Mouse (Mus musculus): ENCODE data around the gene P4hb. TPM values are rescaled to one million over a fixed set of nuclear protein-coding genes. Genes with fewer than 3 reads are reported as not detected.
"Not testable (repeated sequence)": the region's sequence is repeated elsewhere in the genome, so short reads cannot be mapped to it uniquely, and the experiment has no call there.

The P4hb gene
- polyA plus RNA-seq, 1 experiment, result 705 TPM

DNA sequence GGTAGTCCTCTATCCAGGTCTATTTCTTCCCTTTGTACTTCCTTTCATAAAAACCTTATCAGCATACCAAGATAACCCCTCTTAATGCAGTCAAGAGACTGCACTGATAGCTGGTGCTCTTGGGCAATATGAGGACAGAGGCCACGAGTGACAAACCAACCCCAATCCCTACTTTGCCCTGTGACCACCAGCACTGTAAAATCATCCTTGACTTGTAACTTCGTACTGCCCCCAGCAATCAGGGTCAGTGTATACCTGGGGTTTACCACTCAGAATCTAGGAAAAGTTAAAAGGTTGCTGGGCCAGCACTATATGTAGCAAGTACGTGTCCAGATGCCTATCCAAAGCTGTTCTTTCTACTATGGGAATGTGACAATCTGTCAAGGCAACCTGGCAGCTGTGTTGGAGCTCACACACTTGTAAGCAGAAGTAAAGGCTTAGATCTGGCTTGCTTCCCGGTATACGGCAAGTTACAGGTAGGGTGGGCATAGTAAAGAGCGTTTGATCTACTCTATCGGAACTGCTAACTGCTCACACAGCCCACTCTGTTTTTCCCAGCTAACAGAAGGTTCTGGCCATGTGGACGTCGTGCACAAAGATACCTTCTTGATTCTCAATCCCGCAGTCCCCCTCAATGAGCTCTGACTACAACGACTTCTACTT lies 1.2 kb downstream of the P4hb start:
- 2% methylated on average over 11 of the region's 11 CpGs for WGBS
- Histone ChIP-seq H3K4me1 (ENCODE audit: control insufficient read depth, insufficient read depth, insufficient read length, low read length) (peaks cover 14% of the 10 kb centered on the region; the same call in 1 of the 2 replicates), H3K27ac (ENCODE audit: insufficient read depth, low read depth, low read length) (peak overlapping the region; percentile 90), H3K36me3 (ENCODE audit: control insufficient read depth, insufficient read depth, low read length) (peaks cover 39% of the 10 kb centered on the region), H3K4me3 (ENCODE audit: low read depth, low read length) (peak overlapping the region; percentile 70), H3K27me3 (ENCODE audit: control insufficient read depth, insufficient read depth, low read length) (no peaks in the 10 kb centered on the region)
- TF ChIP-seq POLR2A (IDR thresholded peaks at IDR 0.05; ENCODE audit: low read depth, low read length), result no peak
- no peak for TF ChIP-seq CTCF (IDR thresholded peaks at IDR 0.05; ENCODE audit: extremely low read depth, insufficient read length, insufficient replicate concordance, low read depth, low read length)

GRCm38 (mm10) chr11:120571122-120571521 lies 1.9 kb downstream of the P4hb start:
- TF ChIP-seq POLR2A (IDR thresholded peaks at IDR 0.05; ENCODE audit: low read depth, low read length) (0 out of 2 replicates have a peak, but pooled peaks have one; percentile 22), CTCF (IDR thresholded peaks at IDR 0.05; ENCODE audit: extremely low read depth, insufficient read length, insufficient replicate concordance, low read depth, low read length) (no peak)
- Histone ChIP-seq H3K27ac (ENCODE audit: insufficient read depth, low read depth, low read length) (peak overlapping the region; percentile 72; the same call in 1 of the 2 replicates), H3K4me1 (ENCODE audit: control insufficient read depth, insufficient read depth, insufficient read length, low read length) (peaks cover 9% of the 10 kb centered on the region; the same call in 1 of the 2 replicates), H3K27me3 (ENCODE audit: control insufficient read depth, insufficient read depth, low read length) (no peaks in the 10 kb centered on the region), H3K36me3 (ENCODE audit: control insufficient read depth, insufficient read depth, low read length) (peaks cover 46% of the 10 kb centered on the region), H3K4me3 (ENCODE audit: low read depth, low read length) (peak overlapping the region; percentile 70)
- WGBS, result 34% methylated on average over 3 of the region's 3 CpGs

DNA sequence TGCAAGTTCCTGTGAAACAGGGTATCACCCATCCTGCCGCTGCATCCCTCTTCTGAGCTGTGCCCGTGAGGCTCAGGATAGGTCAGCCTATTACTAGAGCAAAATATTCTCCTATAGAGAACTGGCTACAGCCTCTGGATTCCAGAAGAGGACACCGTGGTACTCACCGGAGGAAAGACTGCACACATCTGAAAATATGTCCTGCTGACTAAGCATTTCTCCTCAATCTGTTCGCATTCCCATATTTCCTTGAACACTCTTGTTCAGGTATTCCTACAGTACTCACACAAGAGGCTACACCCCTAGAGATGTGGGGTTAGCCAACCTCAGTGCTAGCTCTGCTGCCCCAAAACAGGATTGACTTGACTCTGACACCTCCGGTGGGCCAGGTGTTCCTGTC lies 4.7 kb downstream of the P4hb start:
- TF ChIP-seq POLR2A (IDR thresholded peaks at IDR 0.05; ENCODE audit: low read depth, low read length), result no peak
- no peak for TF ChIP-seq CTCF (IDR thresholded peaks at IDR 0.05; ENCODE audit: extremely low read depth, insufficient read length, insufficient replicate concordance, low read depth, low read length)
- Histone ChIP-seq H3K27ac (ENCODE audit: insufficient read depth, low read depth, low read length) (no peak overlapping the region), H3K4me1 (ENCODE audit: control insufficient read depth, insufficient read depth, insufficient read length, low read length) (peaks cover 6% of the 10 kb centered on the region; the same call in 1 of the 2 replicates), H3K27me3 (ENCODE audit: control insufficient read depth, insufficient read depth, low read length) (no peaks in the 10 kb centered on the region), H3K4me3 (ENCODE audit: low read depth, low read length) (no peak overlapping the region), H3K36me3 (ENCODE audit: control insufficient read depth, insufficient read depth, low read length) (peaks cover 72% of the 10 kb centered on the region)
- WGBS, result 85% methylated on average over 6 of the region's 6 CpGs

DNA sequence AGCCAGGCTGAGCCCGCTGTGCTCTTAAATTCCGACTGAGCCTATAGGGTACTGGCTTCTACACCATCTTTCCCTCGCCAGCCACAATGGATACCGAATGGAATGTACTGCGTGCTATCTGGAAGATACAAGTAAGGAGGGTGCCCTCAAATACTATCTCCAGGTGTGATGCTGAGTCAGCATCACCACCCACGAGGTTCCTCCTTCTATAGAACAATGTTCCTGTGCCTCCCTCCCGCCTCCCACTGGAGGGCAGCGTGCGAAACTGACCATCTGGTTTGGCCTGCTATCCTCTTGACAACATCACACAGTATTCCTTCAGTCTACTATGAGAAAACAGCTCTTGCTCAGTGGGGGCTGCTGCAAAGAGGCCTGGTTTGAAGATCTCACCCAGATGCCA lies 7.9 kb downstream of the P4hb start:
- no peak overlapping the region for H3K4me3 ChIP-seq (ENCODE audit: low read depth, low read length)
- 75% methylated on average over 9 of the region's 9 CpGs for WGBS
- peaks cover 5% of the 10 kb centered on the region; the same call in 1 of the 2 replicates for H3K4me1 ChIP-seq (ENCODE audit: control insufficient read depth, insufficient read depth, insufficient read length, low read length)
- peaks cover 89% of the 10 kb centered on the region for H3K36me3 ChIP-seq (ENCODE audit: control insufficient read depth, insufficient read depth, low read length)
- no peak overlapping the region for H3K27ac ChIP-seq (ENCODE audit: insufficient read depth, low read depth, low read length)
- TF ChIP-seq CTCF (IDR thresholded peaks at IDR 0.05; ENCODE audit: extremely low read depth, insufficient read length, insufficient replicate concordance, low read depth, low read length), result no peak
- TF ChIP-seq POLR2A (IDR thresholded peaks at IDR 0.05; ENCODE audit: low read depth, low read length), result no peak
- H3K27me3 ChIP-seq (ENCODE audit: control insufficient read depth, insufficient read depth, low read length), result no peaks in the 10 kb centered on the region

GRCm38 (mm10) chr11:120562949-120563348 lies 10.1 kb downstream of the P4hb start:
- WGBS, result 94% methylated on average over 13 of the region's 13 CpGs
- no peak overlapping the region for H3K27ac ChIP-seq (ENCODE audit: insufficient read depth, low read depth, low read length)
- H3K4me1 ChIP-seq (ENCODE audit: control insufficient read depth, insufficient read depth, insufficient read length, low read length), result peaks cover 3% of the 10 kb centered on the region; the same call in 1 of the 2 replicates
- no peak overlapping the region for H3K4me3 ChIP-seq (ENCODE audit: low read depth, low read length)
- peaks cover 78% of the 10 kb centered on the region for H3K36me3 ChIP-seq (ENCODE audit: control insufficient read depth, insufficient read depth, low read length)
- TF ChIP-seq CTCF (IDR thresholded peaks at IDR 0.05; ENCODE audit: extremely low read depth, insufficient read length, insufficient replicate concordance, low read depth, low read length) (no peak), POLR2A (IDR thresholded peaks at IDR 0.05; ENCODE audit: low read depth, low read length) (no peak)
- no peaks in the 10 kb centered on the region for H3K27me3 ChIP-seq (ENCODE audit: control insufficient read depth, insufficient read depth, low read length)

DNA sequence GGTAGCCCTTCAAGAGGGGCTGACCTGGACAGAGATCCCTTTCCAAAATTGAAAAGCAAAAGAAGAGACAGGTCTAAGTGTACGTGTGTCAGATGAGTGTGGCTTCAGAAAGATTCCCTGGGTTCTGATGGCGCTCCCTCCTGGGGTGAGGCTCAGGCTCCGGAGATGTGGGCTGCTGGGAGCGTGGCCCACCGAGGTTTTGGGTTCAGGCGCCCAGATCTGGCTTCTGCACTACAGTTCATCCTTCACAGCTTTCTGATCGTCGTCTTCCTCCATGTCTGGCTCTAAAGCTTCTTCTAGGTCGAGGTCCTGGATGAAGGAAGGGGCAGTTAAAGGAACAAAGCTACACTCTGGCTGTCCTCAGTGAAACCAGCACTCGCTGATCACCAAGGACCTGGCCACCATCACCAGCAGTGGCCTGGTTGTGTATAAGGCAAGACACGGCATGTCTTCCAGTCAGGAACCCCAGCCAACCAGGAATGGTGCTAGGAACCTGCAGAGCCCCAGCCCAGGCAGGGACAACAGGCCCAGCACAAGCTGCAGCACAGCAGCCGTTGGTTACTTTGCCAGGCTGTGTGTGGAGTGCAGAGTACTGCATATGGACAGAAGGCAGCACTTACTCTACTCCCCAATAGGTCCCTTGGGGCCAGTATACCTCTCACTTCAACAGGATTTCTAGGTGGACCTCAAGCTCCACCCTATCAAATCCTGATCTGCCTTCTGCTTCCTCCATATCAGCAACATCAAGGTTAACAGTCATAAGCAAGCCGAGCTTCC lies 11.9 kb downstream of the P4hb start:
- H3K4me1 ChIP-seq (ENCODE audit: control insufficient read depth, insufficient read depth, insufficient read length, low read length), result no peaks in the 10 kb centered on the region
- H3K4me3 ChIP-seq (ENCODE audit: low read depth, low read length), result no peak overlapping the region
- H3K36me3 ChIP-seq (ENCODE audit: control insufficient read depth, insufficient read depth, low read length), result peaks cover 60% of the 10 kb centered on the region
- WGBS, result 88% methylated on average over 13 of the region's 13 CpGs
- no peak overlapping the region for H3K27ac ChIP-seq (ENCODE audit: insufficient read depth, low read depth, low read length)
- H3K27me3 ChIP-seq (ENCODE audit: control insufficient read depth, insufficient read depth, low read length), result no peaks in the 10 kb centered on the region
- TF ChIP-seq POLR2A (IDR thresholded peaks at IDR 0.05; ENCODE audit: low read depth, low read length) (no peak), CTCF (IDR thresholded peaks at IDR 0.05; ENCODE audit: extremely low read depth, insufficient read length, insufficient replicate concordance, low read depth, low read length) (no peak)

DNA sequence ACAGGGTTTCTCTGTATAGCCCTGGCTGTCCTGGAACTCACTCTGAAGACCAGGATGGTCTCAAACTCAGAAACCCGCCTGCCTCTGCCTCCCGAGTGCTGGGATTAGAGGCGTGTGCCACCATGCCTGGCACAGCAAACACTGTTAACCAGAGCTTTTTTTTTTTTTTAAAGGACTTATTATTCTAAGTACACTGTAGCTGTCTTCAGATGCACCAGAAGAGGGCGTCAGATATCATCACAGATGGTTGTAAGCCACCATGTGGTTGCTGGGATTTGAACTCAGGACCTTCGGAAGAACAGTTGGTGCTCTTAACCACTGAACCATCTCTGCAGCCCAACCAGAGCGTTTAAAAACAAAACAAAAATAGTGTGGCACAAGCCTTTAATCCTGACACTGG lies 14.2 kb downstream of the P4hb start:
- peaks cover 39% of the 10 kb centered on the region for H3K36me3 ChIP-seq (ENCODE audit: control insufficient read depth, insufficient read depth, low read length)
- WGBS, result 89% methylated on average over 6 of the region's 6 CpGs
- H3K27ac ChIP-seq (ENCODE audit: insufficient read depth, low read depth, low read length); H3K4me3 ChIP-seq (ENCODE audit: low read depth, low read length); H3K27me3 ChIP-seq (ENCODE audit: control insufficient read depth, insufficient read depth, low read length); H3K4me1 ChIP-seq (ENCODE audit: control insufficient read depth, insufficient read depth, insufficient read length, low read length): not testable (repeated sequence)
